Mouse (Mus musculus) heart, adult 18-20 months (tissue): ENCODE results near the gene Hist1h2bb. TPM values are rescaled to one million over a fixed set of nuclear protein-coding genes. Genes with fewer than 3 reads are reported as not detected.
"Not testable (repeated sequence)": the region's sequence is repeated elsewhere in the genome, so short reads cannot be mapped to it uniquely, and the experiment has no call there.

ENCODE experiments used
- DNase-seq, 2 experiments: peaks; one replicate each; pipeline ENCODE4 v3.0.0; 2021 to 2022; ENCODE audit warnings: mixed read lengths in 1 of 2
- long read RNA-seq, 2 experiments: library from polyadenylated mRNA; stranded (forward); transcript quantifications; one replicate each; pipeline ENCODE4 v2.0.0; 2021
- total RNA-seq, 2 experiments: library from RNA; stranded (reverse); gene quantifications; 2 replicates each; pipeline ENCODE4 v1.2.3; 2021

Hist1h2bb gene
- total RNA-seq: 1 to 10 TPM; 7.4 to 8.1 TPM
- long read RNA-seq, experiment 1: 0 reads
- long read RNA-seq, experiment 2: 0 reads

- DNase-seq: peak; percentile 83 to 85
Observed at GRCm38 (mm10) chr13:23746201-23747080, at the start of gene Hist1h2bb. Gene Hist1h2bb, plus strand, starts transcription at chr13:23746734.

- DNase-seq: peak; percentile 52 to 73
Observed at GRCm38 (mm10) chr13:23697491-23698299, 48.8 kb upstream of the Hist1h2bb start.

- DNase-seq: peak; percentile 99 to 100
Observed at GRCm38 (mm10) chr13:23698300-23698693, 48.2 kb upstream of the Hist1h2bb start, which contains the start of gene Hist1h4c. Gene Hist1h4c, minus strand, starts transcription at chr13:23698454.

- no peak for DNase-seq
Observed at GRCm38 (mm10) chr13:23698996-23699395, 47.5 kb upstream of the Hist1h2bb start.

GRCm38 (mm10) chr13:23699767-23700166, 46.8 kb upstream of the Hist1h2bb start:
- no peak for DNase-seq

GRCm38 (mm10) chr13:23700786-23701520, 45.6 kb upstream of the Hist1h2bb start:
- peak; percentile 84 to 85 for DNase-seq

- DNase-seq: no peak
Observed at GRCm38 (mm10) chr13:23702220-23702619, 44.3 kb upstream of the Hist1h2bb start.

- not testable (repeated sequence) for DNase-seq
Observed at GRCm38 (mm10) chr13:23702801-23703200, 43.7 kb upstream of the Hist1h2bb start.

GRCm38 (mm10) chr13:23705751-23706356, 40.7 kb upstream of the Hist1h2bb start:
- peak in 1 of 2 experiments; percentile 39 for DNase-seq

GRCm38 (mm10) chr13:23706771-23707170, 39.8 kb upstream of the Hist1h2bb start:
- DNase-seq: peak in 1 of 2 experiments; percentile 2

GRCm38 (mm10) chr13:23708041-23708440, 38.5 kb upstream of the Hist1h2bb start:
- no peak for DNase-seq

- peak in 1 of 2 experiments; percentile 19 for DNase-seq
Observed at GRCm38 (mm10) chr13:23708654-23709053, 37.9 kb upstream of the Hist1h2bb start.

- peak; percentile 32 to 51 for DNase-seq
Observed at GRCm38 (mm10) chr13:23709714-23710373, 36.7 kb upstream of the Hist1h2bb start.

GRCm38 (mm10) chr13:23710374-23711089, 36.0 kb upstream of the Hist1h2bb start, which contains the start of gene Hfe:
Gene Hfe, minus strand, starts transcription at chr13:23710854.
- peak; percentile 73 to 78 for DNase-seq

GRCm38 (mm10) chr13:23716261-23717042, 30.1 kb upstream of the Hist1h2bb start:
- DNase-seq: peak; percentile 30 to 61

GRCm38 (mm10) chr13:23717176-23717575, 29.4 kb upstream of the Hist1h2bb start:
- DNase-seq: no peak

GRCm38 (mm10) chr13:23717593-23718245, 28.8 kb upstream of the Hist1h2bb start:
- not testable (repeated sequence) for DNase-seq

GRCm38 (mm10) chr13:23724239-23724638, 22.3 kb upstream of the Hist1h2bb start:
- DNase-seq: no peak

- DNase-seq: no peak
Observed at GRCm38 (mm10) chr13:23725213-23725612, 21.3 kb upstream of the Hist1h2bb start.
